Mouse (Mus musculus) heart, postnatal 10 days (tissue): ENCODE measurements at regions not wholly inside any gene's neighbourhood (a gene's known extent, or its start where the extent isn't known, plus 50 kb on each side); places are given as distances from the start of the nearest gene placed in this dataset.

Experiments used
- DNase-seq, 2 experiments: peaks; one replicate each; pipeline ENCODE4 v3.0.0; 2021
- intact Hi-C: fragments of 180-260 bp; cut with DNase I; formaldehyde crosslinking; loops from one replicate; pipeline ENCODE4 v1.15.1; 2025

DNA sequence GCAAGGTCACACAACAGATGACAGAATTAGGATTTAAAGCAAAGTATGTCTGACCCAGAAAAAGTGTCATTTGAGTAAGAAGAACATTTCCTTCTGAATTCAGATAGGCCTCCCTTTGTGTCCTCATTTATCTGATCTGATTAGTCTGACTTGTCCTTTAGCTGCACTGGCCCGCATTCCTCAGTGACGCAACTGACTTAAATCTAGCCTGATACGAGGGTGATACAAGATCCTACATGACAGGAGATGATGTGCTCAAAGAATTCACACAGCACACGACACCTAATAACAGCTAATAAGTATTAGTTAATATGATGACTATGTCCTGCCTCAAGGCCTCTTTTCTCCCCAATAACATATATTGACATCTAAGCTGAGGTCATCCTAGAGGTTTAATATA, 192.8 kb downstream of the Nuf2 start:
- intact Hi-C loops = no loop called here
- DNase-seq = no peak

GRCm38 (mm10) chr1:169332165-169332564, 199.1 kb downstream of the Nuf2 start:
- no peak for DNase-seq
- intact Hi-C loops = no loop called here

- intact Hi-C loops = no loop called here
- no peak for DNase-seq
These were observed 218.0 kb downstream of the Nuf2 start for GRCm38 (mm10) chr1:169313241-169313640.

DNA sequence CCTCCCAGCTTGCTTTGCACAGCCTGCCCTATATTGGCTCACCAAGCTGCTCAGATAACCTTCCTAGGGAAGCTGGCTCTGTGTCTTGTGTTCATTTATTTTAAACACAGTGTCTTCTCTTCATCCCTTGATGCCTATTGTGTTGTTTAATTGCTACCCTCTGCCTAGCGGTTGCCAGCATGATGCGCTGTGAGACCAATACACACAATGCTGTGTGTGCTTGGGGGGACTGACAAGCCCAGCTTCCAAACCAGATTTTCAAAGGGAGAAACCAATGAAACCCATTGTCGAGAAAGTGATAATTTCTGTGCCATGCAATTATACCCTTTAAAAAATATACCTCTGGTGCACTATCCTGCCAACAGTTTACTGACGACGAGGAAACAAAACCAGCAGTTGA, 247.8 kb downstream of the Nuf2 start:
- no peak for DNase-seq
- intact Hi-C loops = no loop called here

DNA sequence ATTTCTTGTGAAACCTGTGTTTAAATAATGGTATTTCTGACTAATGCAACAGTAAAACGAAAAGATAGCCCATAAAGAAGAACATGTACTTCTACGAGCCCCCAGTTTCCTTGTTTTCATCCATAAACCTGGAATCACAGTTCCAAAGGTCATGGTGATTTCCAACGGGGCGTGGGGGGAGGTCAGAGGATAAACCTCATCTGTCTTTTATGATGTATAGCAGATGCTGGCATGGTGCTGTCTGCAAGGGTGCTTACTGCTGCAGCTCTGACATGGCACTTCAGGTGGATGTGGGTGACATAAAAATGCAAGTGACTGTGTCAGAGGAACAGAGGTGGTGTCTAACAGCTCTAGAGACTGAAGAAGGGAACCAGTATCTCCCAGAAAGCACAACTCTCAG, 260.5 kb downstream of the Nuf2 start:
- DNase-seq = no peak
- intact Hi-C loops = no loop called here

DNA sequence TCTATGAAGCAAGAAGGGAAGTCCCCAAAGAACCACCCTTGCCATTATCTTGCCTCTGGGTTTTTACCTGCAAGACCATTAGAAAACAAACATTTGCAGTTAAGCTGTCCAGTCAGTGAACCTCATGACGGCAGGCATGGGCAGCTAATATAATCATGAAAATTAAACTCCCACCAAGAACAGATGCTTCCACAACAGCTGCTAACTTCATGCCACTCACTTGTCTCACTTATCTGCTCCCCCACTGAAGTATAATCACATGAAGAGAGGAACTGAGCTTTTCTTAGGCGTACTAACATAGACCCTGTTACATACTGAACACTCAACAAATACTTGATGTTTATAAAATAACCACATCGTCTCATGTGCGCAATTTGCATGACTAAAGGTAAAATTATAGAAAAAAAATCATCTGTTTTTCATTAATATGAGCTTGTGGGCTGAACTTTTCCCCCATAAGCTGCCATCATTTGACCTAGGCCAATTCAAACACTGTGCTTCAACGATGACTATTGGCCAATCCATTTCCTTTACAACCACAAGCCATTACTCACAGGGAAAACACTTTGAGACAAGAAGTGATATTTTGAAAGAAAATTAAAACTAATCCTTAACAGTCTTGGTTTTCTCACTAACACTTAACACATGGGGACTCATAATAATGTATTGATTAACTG, 267.1 kb downstream of the Nuf2 start:
- DNase-seq = no peak
- intact Hi-C loops = no loop called here

GRCm38 (mm10) chr1:169254250-169254937, 276.9 kb downstream of the Nuf2 start:
- DNase-seq = peak in 1 of 2 experiments; percentile 5
- intact Hi-C loops = no loop called here

- intact Hi-C loops = no loop called here
- DNase-seq = peak in 1 of 2 experiments; percentile 5
These were observed 279.1 kb downstream of the Nuf2 start for GRCm38 (mm10) chr1:169252189-169252588.

DNA sequence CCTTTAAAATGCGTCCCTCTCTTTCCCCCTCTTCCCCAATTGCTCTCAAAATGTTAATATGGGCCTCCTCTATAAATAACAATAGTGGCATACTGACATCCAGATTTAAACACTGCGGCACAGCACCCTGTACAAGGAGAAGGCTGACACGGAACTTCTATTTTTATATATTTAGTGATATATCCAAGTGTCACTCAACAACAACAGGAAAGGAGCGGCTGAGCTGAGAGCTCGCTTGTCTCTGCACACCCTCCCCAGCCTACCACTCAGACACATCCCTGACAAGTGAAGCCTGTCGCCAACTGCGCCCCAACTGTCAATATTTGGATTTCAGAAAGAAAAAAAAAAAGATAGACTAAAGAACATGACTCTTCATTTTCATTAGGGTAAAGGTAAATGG, 282.2 kb downstream of the Nuf2 start:
- no peak for DNase-seq

GRCm38 (mm10) chr1:169240377-169240776, 290.9 kb downstream of the Nuf2 start:
- intact Hi-C loops = no loop called here
- no peak for DNase-seq

More for the DNA sequence above, 282.2 kb downstream of the Nuf2 start:
- intact Hi-C loops = no loop called here

- intact Hi-C loops = no loop called here
- no peak for DNase-seq
These were observed 292.6 kb downstream of the Nuf2 start for GRCm38 (mm10) chr1:169238671-169239090.

DNA sequence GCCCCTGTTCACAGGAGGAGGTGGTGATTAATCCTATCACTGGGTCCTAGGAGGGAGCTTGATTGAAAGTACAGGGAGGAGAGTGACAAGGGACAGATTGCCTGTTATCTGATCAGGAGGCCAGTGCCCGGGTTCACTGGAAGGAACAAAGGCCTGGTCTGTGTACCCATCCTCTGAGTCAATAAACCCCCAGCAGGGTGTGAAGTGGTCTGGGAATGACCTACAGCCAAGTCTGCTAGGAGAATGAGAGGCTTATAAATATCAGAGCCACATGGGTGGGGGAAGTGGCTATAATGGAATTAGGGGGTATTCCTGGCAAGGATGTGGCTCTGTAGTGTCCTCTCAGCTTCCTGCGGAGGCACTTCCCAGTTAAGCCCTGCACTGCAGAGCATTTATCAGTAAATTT, 296.0 kb downstream of the Nuf2 start:
- DNase-seq = no peak
- intact Hi-C loops = no loop called here

GRCm38 (mm10) chr1:169233368-169233767, 297.9 kb downstream of the Nuf2 start:
- no peak for DNase-seq
- intact Hi-C loops = no loop called here

DNA sequence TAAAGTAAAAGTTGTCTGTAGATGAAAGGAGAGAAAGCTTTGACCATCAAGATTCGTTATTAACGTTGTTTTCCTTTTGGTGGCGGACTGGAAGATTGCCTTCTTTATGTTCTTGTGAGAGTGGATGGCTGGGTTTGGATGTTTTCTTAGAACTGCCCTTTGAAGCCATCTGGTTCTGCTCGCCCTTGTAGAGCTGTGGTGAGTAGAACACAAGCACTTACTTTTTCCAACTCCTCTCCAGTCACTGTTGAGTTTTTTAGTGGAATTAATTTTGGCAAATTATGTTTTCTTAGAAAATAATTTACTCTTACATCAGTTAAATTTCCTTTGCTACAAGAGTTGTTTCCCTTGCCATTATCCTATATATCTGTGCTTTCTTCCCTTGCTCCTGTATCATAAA, 301.2 kb downstream of the Nuf2 start:
- no peak for DNase-seq
- intact Hi-C loops = no loop called here

- no peak for DNase-seq
- intact Hi-C loops = no loop called here
These were observed 306.8 kb downstream of the Nuf2 start for GRCm38 (mm10) chr1:169224431-169224830.

DNA sequence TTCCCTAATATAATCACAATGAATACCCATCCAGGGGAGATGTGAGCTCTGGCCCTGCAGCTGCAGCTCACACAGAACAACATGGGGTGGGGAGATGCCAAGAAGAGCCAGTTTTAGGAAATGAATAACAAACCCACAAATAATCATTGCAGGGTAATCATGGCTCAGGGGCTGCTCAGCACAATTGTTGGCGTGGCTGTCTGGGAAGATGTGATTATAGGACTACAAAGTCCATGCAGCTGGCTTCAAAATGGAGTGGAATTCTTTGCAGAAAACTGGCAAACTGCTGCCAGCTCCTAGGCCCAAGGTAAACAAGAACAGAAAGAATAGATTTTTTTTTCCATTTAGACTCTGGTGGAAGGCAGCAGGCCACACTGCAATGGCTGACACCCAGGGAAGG, 343.6 kb downstream of the Nuf2 start:
- DNase-seq = peak; percentile 3 to 10
- intact Hi-C loops = no loop called here

- intact Hi-C loops = no loop called here
- DNase-seq = no peak
These were observed 360.9 kb downstream of the Nuf2 start for GRCm38 (mm10) chr1:169170405-169170804.

GRCm38 (mm10) chr1:169168033-169168432, 363.2 kb downstream of the Nuf2 start:
- intact Hi-C loops = no loop called here
- no peak for DNase-seq

- intact Hi-C loops = no loop called here
- peak in 1 of 2 experiments; percentile 12 for DNase-seq
These were observed 365.0 kb downstream of the Nuf2 start for GRCm38 (mm10) chr1:169166041-169166850.

DNA sequence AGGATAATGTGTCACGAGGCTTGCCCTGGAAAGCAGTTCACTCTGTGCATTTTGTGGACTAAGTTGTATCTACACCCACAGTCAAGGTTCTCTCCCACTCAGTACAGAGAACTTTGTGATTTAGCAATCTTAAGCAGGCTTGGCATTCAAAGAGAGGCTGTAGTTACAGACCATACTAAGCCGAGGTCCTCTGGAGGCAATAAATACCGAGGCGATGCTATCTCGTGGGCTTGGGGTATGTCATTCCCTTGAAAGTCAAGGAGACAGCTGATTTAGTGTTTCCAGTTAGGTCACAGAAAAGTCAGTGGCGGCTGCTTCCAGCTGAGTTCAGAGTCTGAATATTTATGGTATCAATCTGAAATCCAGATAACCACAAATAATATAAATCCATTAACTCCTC, 370.4 kb downstream of the Nuf2 start:
- peak in 1 of 2 experiments; percentile 9 for DNase-seq
- intact Hi-C loops = no loop called here

DNA sequence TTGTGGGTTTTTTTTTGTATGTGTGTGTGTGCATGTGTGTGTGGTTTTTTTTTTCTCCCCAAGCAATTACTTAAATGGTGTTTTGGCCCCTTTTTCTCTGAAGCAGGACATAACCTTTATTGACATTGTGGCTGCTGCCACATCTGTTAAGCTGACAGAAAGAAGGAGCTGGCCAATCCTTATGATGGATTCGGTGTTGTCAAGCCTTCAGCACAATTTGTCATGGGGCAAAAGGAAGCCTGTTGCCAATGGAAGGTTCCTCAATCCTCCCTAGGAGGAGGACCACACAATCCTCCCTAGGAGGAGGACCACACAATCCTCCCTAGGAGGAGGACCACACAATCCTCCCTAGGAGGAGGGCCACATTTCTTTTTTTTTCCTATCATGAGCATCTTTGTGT, 371.0 kb downstream of the Nuf2 start:
- intact Hi-C loops = no loop called here
- DNase-seq = no peak

DNA sequence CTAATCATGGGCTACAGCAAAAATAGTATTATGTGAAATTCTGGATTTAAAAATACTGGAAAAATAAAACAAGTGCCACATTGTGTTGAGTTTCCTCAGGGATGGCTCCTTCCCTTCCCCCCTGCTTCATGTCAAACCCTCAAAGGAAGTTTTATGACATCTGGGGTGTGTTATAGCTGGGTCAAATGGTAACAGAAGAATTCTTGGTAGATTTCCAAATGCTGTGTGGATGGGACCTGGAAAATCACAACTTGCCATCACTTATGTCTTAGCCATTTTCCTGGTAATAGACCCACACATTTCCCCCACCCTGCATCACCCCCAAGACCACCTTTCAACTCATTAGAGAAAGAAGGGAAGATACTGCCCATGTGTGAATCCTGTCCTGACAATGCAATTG, 371.5 kb downstream of the Nuf2 start:
- no peak for DNase-seq
- intact Hi-C loops = no loop called here
